Mouse (Mus musculus) forebrain, embryonic 15.5 days (tissue): ENCODE measurements around the gene Tamm41. TPM values are rescaled to one million over a fixed set of nuclear protein-coding genes. Genes with fewer than 3 reads are reported as not detected.

Experiments
- ATAC-seq: fragments of 200-750 bp; cut with Nextera tagmentation; replicated peaks from 2 replicates; pipeline ENCODE4 v1.8.0; 2017; ENCODE audit warnings: mild to moderate bottlenecking, moderate TSS enrichment, moderate library complexity
- H3K27ac ChIP-seq: fragments of 300-500 bp; sonication (generic); replicated peaks from 2 replicates; pipeline ENCODE4 v1.5.1; 2015; ENCODE audit warnings: mild to moderate bottlenecking, inconsistent platforms
- H3K27me3 ChIP-seq: fragments of 300-500 bp; sonication (generic); 2 replicates; pipeline ENCODE4 v1.6.1; 2015; ENCODE audit warnings: inconsistent platforms
- H3K36me3 ChIP-seq: fragments of 300-500 bp; sonication (generic); 2 replicates; pipeline ENCODE4 v1.6.1; 2015; ENCODE audit warnings: mild to moderate bottlenecking, inconsistent platforms
- H3K4me1 ChIP-seq: fragments of 300-500 bp; sonication (generic); 2 replicates; pipeline ENCODE4 v1.6.1; 2015; ENCODE audit warnings: inconsistent platforms
- H3K4me2 ChIP-seq: fragments of 300-500 bp; sonication (generic); replicated peaks from 2 replicates; pipeline ENCODE4 v1.6.1; 2015; ENCODE audit warnings: mild to moderate bottlenecking, inconsistent platforms
- H3K4me3 ChIP-seq: fragments of 300-500 bp; sonication (generic); 2 replicates; pipeline ENCODE4 v1.5.1; 2015; ENCODE audit warnings: mild to moderate bottlenecking, inconsistent platforms
- H3K9ac ChIP-seq: fragments of 300-500 bp; sonication (generic); replicated peaks from 2 replicates; pipeline ENCODE4 v1.6.1; 2015; ENCODE audit warnings: mild to moderate bottlenecking, inconsistent platforms
- H3K9me3 ChIP-seq: fragments of 300-500 bp; sonication (generic); 2 replicates; pipeline ENCODE4 v1.6.1; 2016; ENCODE audit warnings: inconsistent platforms
- WGBS: fragments of 180-500 bp; shearing (Covaris S2); methylation state at CpG from one replicate; pipeline ENCODE4 v1.1.7; 2015; ENCODE audit warnings: mixed read lengths; 5-methylcytosine and 5-hydroxymethylcytosine counted together
- polyA plus RNA-seq: library from polyadenylated mRNA; unstranded; fragments of >200 nt; fragmentation: Nextera tagmentation; extraction: Ambion mirVana; gene quantifications from 2 replicates; pipeline ENCODE4 v1.2.1, GENCODE M21; 2015

The Tamm41 gene
- polyA plus RNA-seq, 1 experiment from 2014 or later, result 61.2 TPM

GRCm38 (mm10) chr6:114954496-114954895 lies 83.2 kb downstream of the Tamm41 start:
- Histone ChIP-seq H3K27ac (no peak overlapping the region), H3K4me1 (peaks cover 20% of the 10 kb centered on the region), H3K4me2 (no peak overlapping the region), H3K9ac (no peak overlapping the region), H3K4me3 (no peak overlapping the region), H3K36me3 (no peaks in the 10 kb centered on the region), H3K27me3 (no peaks in the 10 kb centered on the region), H3K9me3 (no peaks in the 10 kb centered on the region)
- no peak for ATAC-seq
- 88% methylated on average over 5 of the region's 5 CpGs for WGBS

Other genes starting within 250 kb of the Tamm41 start
- gene Vgll4, start 67.9 kb downstream of the Tamm41 start, polyA plus RNA-seq, result 83.1 and 88.6 TPM in 2 replicates
- 34.2 and 34.8 TPM in 2 replicates for gene Syn2, start 97.0 kb upstream of the Tamm41 start, polyA plus RNA-seq
- gene Gm17482, start 189.5 kb upstream of the Tamm41 start, polyA plus RNA-seq, result not detected in 2 replicates
- gene Timp4, start 214.3 kb upstream of the Tamm41 start, polyA plus RNA-seq, result 2.0 and 2.3 TPM in 2 replicates